Mouse (Mus musculus): ENCODE data around the gene Cxcl2. TPM values are rescaled to one million over a fixed set of nuclear protein-coding genes. Genes with fewer than 3 reads are reported as not detected.

The Cxcl2 gene
- total RNA-seq, 2 experiments from 2014 or later = not detected

Other genes with a start within 250 kb of the Cxcl2 start
- under 1 TPM; 0.17 to 0.18 TPM for gene Cxcl5, start 144.5 kb upstream of the Cxcl2 start, total RNA-seq (2021)
- 10 to 100 TPM in 1 of 2 experiments, 1 to 10 TPM in 1; 5.2 to 12.8 TPM for gene Ppbp, start 135.4 kb upstream of the Cxcl2 start, total RNA-seq (2021)
- 10 to 100 TPM; 33.7 to 39.4 TPM for gene Pf4, start 131.4 kb upstream of the Cxcl2 start, total RNA-seq (2021)
- not detected for gene Cxcl3, start 117.8 kb upstream of the Cxcl2 start, total RNA-seq (2021)
- not detected for gene Cxcl15, start 109.3 kb upstream of the Cxcl2 start, total RNA-seq (2021)
- under 1 TPM; 0.55 to 0.64 TPM for gene Cxcl1, start 12.6 kb upstream of the Cxcl2 start, total RNA-seq (2021)
- 10 to 100 TPM; 10.3 to 12.6 TPM for gene Mthfd2l, start 27.2 kb downstream of the Cxcl2 start, total RNA-seq (2021)
- under 1 TPM; 0.36 to 0.44 TPM for gene Epgn, start 123.6 kb downstream of the Cxcl2 start, total RNA-seq (2021)
- under 1 TPM in 1 of 2 experiments, not detected in 1; 0.06 TPM for gene Ereg, start 170.8 kb downstream of the Cxcl2 start, total RNA-seq (2021)
- gene Areg, start 235.7 kb downstream of the Cxcl2 start, total RNA-seq (2021) = not detected

All from heart, postnatal 25 days (tissue).